Mouse (Mus musculus) CH12.LX (cell line): Measurements from ENCODE around the gene 4930544D05Rik. TPM values are rescaled to one million over a fixed set of nuclear protein-coding genes. Genes with fewer than 3 reads are reported as not detected.

ENCODE experiments used
- DNase-seq: peaks from one replicate; pipeline ENCODE4 v3.0.0-alpha.2; 2013; ENCODE audit errors: extremely low read depth
- H3K27ac ChIP-seq: 2 replicates; pipeline ENCODE4 v1.5.1; 2012; ENCODE audit warnings: low read depth, mild to moderate bottlenecking, control low read depth, moderate library complexity; ENCODE audit not compliant: insufficient read depth
- H3K27me3 ChIP-seq: replicated peaks from 2 replicates; pipeline ENCODE3; 2012; ENCODE audit warnings: inconsistent platforms
- H3K36me3 ChIP-seq, 2 experiments: replicated peaks in 1 of 2; 2 replicates each; pipeline versions ENCODE3 to v1.6.1; 2012; ENCODE audit warnings: inconsistent platforms in 1 of 2, low read length in 1 of 2, mild to moderate bottlenecking in 1 of 2, mixed read lengths in 1 of 2, moderate library complexity in 1 of 2; ENCODE audit not compliant: control insufficient read depth in 1 of 2, insufficient read depth in 1 of 2
- H3K4me1 ChIP-seq, 2 experiments: 2 replicates each; pipeline ENCODE4 v1.6.1; 2012; ENCODE audit warnings: inconsistent platforms in 1 of 2, moderate library complexity in 1 of 2; ENCODE audit not compliant: insufficient read depth in 2 of 2, control insufficient read depth in 1 of 2
- H3K4me2 ChIP-seq: 2 replicates; pipeline ENCODE4 v1.6.1; 2012; ENCODE audit warnings: low read depth, mild to moderate bottlenecking, control low read depth; ENCODE audit not compliant: poor library complexity, insufficient read depth, severe bottlenecking
- H3K4me3 ChIP-seq, 3 experiments: fragments of 150-350 bp in 1 of 3; sonication (generic) in 1 of 3; replicated peaks in 1 of 3; 2 replicates each; pipeline versions ENCODE3 to v1.5.1; 2011 to 2012; ENCODE audit warnings: low read depth in 2 of 3, low read length in 2 of 3, mild to moderate bottlenecking in 2 of 3, moderate library complexity in 2 of 3, control low read depth in 1 of 3, improper control_type of control experiment in 1 of 3, inconsistent platforms in 1 of 3, mixed read lengths in 1 of 3; ENCODE audit not compliant: poor library complexity in 1 of 3
- H3K79me2 ChIP-seq: replicated peaks from 2 replicates; pipeline ENCODE4 v1.6.1; 2012; ENCODE audit warnings: mild to moderate bottlenecking, moderate library complexity; ENCODE audit not compliant: control insufficient read depth, poor library complexity, insufficient read depth, severe bottlenecking; ENCODE audit errors: extremely low read depth
- H3K9ac ChIP-seq: 2 replicates; pipeline ENCODE4 v1.6.1; 2012; ENCODE audit warnings: low read depth, mild to moderate bottlenecking, control low read depth, moderate library complexity; ENCODE audit not compliant: insufficient read depth
- H3K9me3 ChIP-seq: replicated peaks from 2 replicates; pipeline ENCODE3; 2012; ENCODE audit warnings: low read length, inconsistent platforms, mixed read lengths
- BHLHE40 ChIP-seq: IDR thresholded peaks from 2 replicates; pipeline ENCODE4 v1.6.1; 2011; ENCODE audit warnings: mild to moderate bottlenecking, low read depth, low read length, improper control_type of control experiment
- CHD2 ChIP-seq: IDR thresholded peaks from 2 replicates; pipeline ENCODE4 v1.6.1; 2011; ENCODE audit warnings: low read length, improper control_type of control experiment
- E2F4 ChIP-seq: IDR thresholded peaks from 2 replicates; pipeline ENCODE4 v1.6.1; 2011; ENCODE audit warnings: low read depth, low read length, improper control_type of control experiment; ENCODE audit not compliant: insufficient replicate concordance
- ELF1 ChIP-seq: IDR thresholded peaks from 2 replicates; pipeline ENCODE4 v1.6.1; 2014; ENCODE audit warnings: low read depth, mild to moderate bottlenecking, inconsistent platforms, low read length, improper control_type of control experiment
- EP300 ChIP-seq: IDR thresholded peaks from 2 replicates; pipeline ENCODE4 v1.6.1; 2011; ENCODE audit warnings: low read length, improper control_type of control experiment
- ETS1 ChIP-seq: conservative IDR thresholded peaks from 2 replicates; pipeline ENCODE4 v1.6.1; 2012; ENCODE audit warnings: low read depth, mild to moderate bottlenecking, inconsistent platforms, low read length, improper control_type of control experiment, moderate library complexity
- GABPA ChIP-seq: IDR thresholded peaks from 2 replicates; pipeline ENCODE4 v1.6.1; 2012; ENCODE audit warnings: low read depth, low read length, improper control_type of control experiment, inconsistent platforms; ENCODE audit not compliant: insufficient replicate concordance
- HCFC1 ChIP-seq: IDR thresholded peaks from 2 replicates; pipeline ENCODE4 v1.6.1; 2012; ENCODE audit warnings: low read depth, mild to moderate bottlenecking, inconsistent platforms, low read length, improper control_type of control experiment
- IRF4 ChIP-seq: IDR thresholded peaks from 2 replicates; pipeline ENCODE4 v1.6.1; 2014; ENCODE audit warnings: low read depth, mild to moderate bottlenecking, inconsistent platforms, low read length, improper control_type of control experiment
- JUND ChIP-seq: conservative IDR thresholded peaks from 2 replicates; pipeline ENCODE4 v1.6.1; 2011; ENCODE audit warnings: low read depth, low read length, improper control_type of control experiment
- KAT2A ChIP-seq: IDR thresholded peaks from 2 replicates; pipeline ENCODE4 v1.6.1; 2012; ENCODE audit warnings: low read length, improper control_type of control experiment, inconsistent platforms; ENCODE audit not compliant: insufficient replicate concordance
- MAFK ChIP-seq: IDR thresholded peaks from 2 replicates; pipeline ENCODE4 v1.6.1; 2011; ENCODE audit warnings: low read length, improper control_type of control experiment; ENCODE audit not compliant: insufficient replicate concordance
- MAX ChIP-seq: IDR thresholded peaks from 2 replicates; pipeline ENCODE4 v1.6.1; 2011; ENCODE audit warnings: low read length, improper control_type of control experiment
- MAZ ChIP-seq: IDR thresholded peaks from 2 replicates; pipeline ENCODE4 v1.6.1; 2012; ENCODE audit warnings: low read depth, mild to moderate bottlenecking, inconsistent platforms, low read length, improper control_type of control experiment, moderate library complexity
- MEF2A ChIP-seq: IDR thresholded peaks from 2 replicates; pipeline ENCODE4 v1.6.1; 2014; ENCODE audit warnings: low read depth, mild to moderate bottlenecking, inconsistent platforms, low read length, improper control_type of control experiment, borderline replicate concordance
- MYC ChIP-seq: IDR thresholded peaks from 2 replicates; pipeline ENCODE4 v1.6.1; 2011; ENCODE audit warnings: low read depth, mild to moderate bottlenecking, improper control_type of control experiment, low read length
- NELFE ChIP-seq: IDR thresholded peaks from 2 replicates; pipeline ENCODE4 v1.6.1; 2011; ENCODE audit warnings: low read depth, low read length, improper control_type of control experiment
- NRF1 ChIP-seq: IDR thresholded peaks from 2 replicates; pipeline ENCODE4 v1.6.1; 2014; ENCODE audit warnings: low read depth, mild to moderate bottlenecking, inconsistent platforms, low read length, improper control_type of control experiment, moderate library complexity
- PAX5 ChIP-seq: IDR thresholded peaks from 2 replicates; pipeline ENCODE4 v1.6.1; 2012; ENCODE audit warnings: low read length, inconsistent platforms, mixed read lengths
- POLR2AphosphoS2 ChIP-seq: IDR thresholded peaks from 2 replicates; pipeline ENCODE4 v1.6.1; 2011; ENCODE audit warnings: low read depth, low read length, improper control_type of control experiment
- RAD21 ChIP-seq: IDR thresholded peaks from 2 replicates; pipeline ENCODE4 v1.6.1; 2011; ENCODE audit warnings: low read depth, mild to moderate bottlenecking, low read length, improper control_type of control experiment, moderate library complexity
- SIN3A ChIP-seq: IDR thresholded peaks from 2 replicates; pipeline ENCODE4 v1.6.1; 2012; ENCODE audit warnings: low read length, improper control_type of control experiment, inconsistent platforms
- SMC3 ChIP-seq: IDR thresholded peaks from 2 replicates; pipeline ENCODE4 v1.6.1; 2011; ENCODE audit warnings: low read depth, low read length, improper control_type of control experiment
- TBP ChIP-seq: conservative IDR thresholded peaks from 2 replicates; pipeline ENCODE4 v1.6.1; 2011; ENCODE audit warnings: low read depth, low read length, improper control_type of control experiment
- TCF12 ChIP-seq: IDR thresholded peaks from 2 replicates; pipeline ENCODE4 v1.6.1; 2014; ENCODE audit warnings: low read depth, mild to moderate bottlenecking, inconsistent platforms, low read length, improper control_type of control experiment
- UBTF ChIP-seq: IDR thresholded peaks from 2 replicates; pipeline ENCODE4 v1.6.1; 2012; ENCODE audit warnings: low read depth, mild to moderate bottlenecking, inconsistent platforms, low read length, improper control_type of control experiment, moderate library complexity
- USF1 ChIP-seq: IDR thresholded peaks from 2 replicates; pipeline ENCODE4 v1.6.1; 2014; ENCODE audit warnings: low read depth, mild to moderate bottlenecking, inconsistent platforms, low read length, improper control_type of control experiment
- USF2 ChIP-seq: conservative IDR thresholded peaks from 2 replicates; pipeline ENCODE4 v1.6.1; 2011; ENCODE audit warnings: low read depth, low read length, improper control_type of control experiment
- ZC3H11A ChIP-seq: IDR thresholded peaks from 2 replicates; pipeline ENCODE4 v1.6.1; 2012; ENCODE audit warnings: low read depth, mild to moderate bottlenecking, inconsistent platforms, low read length, improper control_type of control experiment
- ZKSCAN1 ChIP-seq: IDR thresholded peaks from 2 replicates; pipeline ENCODE4 v1.6.1; 2012; ENCODE audit warnings: low read depth, inconsistent platforms, low read length, improper control_type of control experiment, borderline replicate concordance
- ZMIZ1 ChIP-seq: IDR thresholded peaks from 2 replicates; pipeline ENCODE4 v1.6.1; 2012; ENCODE audit warnings: low read depth, mild to moderate bottlenecking, inconsistent platforms, low read length, improper control_type of control experiment
- ZNF384 ChIP-seq: IDR thresholded peaks from 2 replicates; pipeline ENCODE4 v1.6.1; 2012; ENCODE audit warnings: low read depth, low read length, improper control_type of control experiment, inconsistent platforms
- dilution Hi-C: fragments of 300-500 bp; cut with MboI; formaldehyde crosslinking; loops from 2 replicates; pipeline ENCODE4 v1.14.3; 2020; ENCODE audit warnings: low sequenced_read_pairs; ENCODE audit not compliant: extremely low pct_unique_long_range_greater_than_20kb, extremely low pct_ligation_motif_present
- in situ Hi-C: fragments of 300-500 bp; cut with MboI; formaldehyde crosslinking; loops from 3 replicates; pipeline ENCODE4 v1.14.3; 2019; ENCODE audit warnings: low sequenced_read_pairs, low pct_ligation_motif_present, low pct_unique_long_range_greater_than_20kb, mixed read lengths
- polyA plus RNA-seq: library from polyadenylated mRNA; unstranded; fragments of >175 nt; gene quantifications from 2 replicates; pipeline ENCODE4 v1.2.1, GENCODE M21; 2012; ENCODE audit warnings: low read depth; ENCODE audit not compliant: insufficient read length
- total RNA-seq, 2 experiments: library from RNA; depleted of rRNA; stranded (reverse); fragments of 300-350 nt in 1 of 2; fragments of >200 nt in 1 of 2; gene quantifications; 2 replicates each; pipeline ENCODE4 v1.2.3; 2012 to 2014

Gene 4930544D05Rik
- total and polyA plus RNA-seq, 3 experiments, result 0.17 TPM; not detected in 2

- TF ChIP-seq ETS1 (peak; percentile 76), RAD21 (no peak), ZMIZ1 (peak; percentile 88), MEF2A (peak; percentile 62), JUND (no peak), ELF1 (peak; percentile 87), BHLHE40 (peak; percentile 96), TBP (peak; percentile 86; the same call in 1 of the 2 replicates)
Observed at GRCm38 (mm10) chr11:70646691-70647650, 31.3 kb downstream of the 4930544D05Rik start, which contains the start of the genes Rnf167 and Slc25a11 (continued).

DNA sequence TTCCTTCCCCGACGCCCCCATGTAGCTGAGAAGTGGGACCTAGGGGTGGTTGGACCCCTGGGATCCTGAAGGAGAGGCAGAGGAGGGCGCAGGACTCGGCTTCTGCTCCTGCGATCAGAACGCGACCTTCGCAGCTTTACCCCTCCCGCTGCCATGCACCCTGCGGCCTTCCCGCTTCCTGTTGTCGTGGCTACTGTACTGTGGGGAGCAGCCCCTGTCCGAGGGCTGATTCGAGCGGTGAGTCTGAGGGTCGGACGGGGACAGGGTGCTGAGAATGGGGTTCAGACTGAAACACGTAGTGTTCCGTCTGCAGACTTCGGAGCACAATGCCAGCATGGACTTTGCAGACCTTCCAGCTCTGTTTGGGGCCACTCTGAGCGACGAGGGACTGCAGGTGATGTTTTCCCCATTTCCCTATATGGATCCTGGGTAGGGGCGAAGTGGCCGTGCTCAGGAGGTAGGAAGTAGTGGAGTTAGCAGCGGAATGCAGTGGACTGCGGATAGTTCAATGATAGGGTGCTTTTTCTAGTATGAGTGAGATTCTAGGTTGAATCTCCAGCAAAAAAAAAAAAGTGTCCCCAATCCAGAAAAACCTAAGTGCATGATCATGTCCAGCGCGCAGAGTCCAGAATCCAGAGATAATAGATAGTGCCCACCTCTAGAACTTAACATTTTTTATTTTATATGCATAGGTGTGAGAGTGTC, 32.2 kb downstream of the 4930544D05Rik start:
- in situ Hi-C loops, result no loop called here
- no peak for DNase-seq
- peaks cover 47 to 74% of the 10 kb centered on the region in 2 experiments for H3K36me3 ChIP-seq
- peak overlapping the region; percentile 94 for H3K9ac ChIP-seq
- no peaks in the 10 kb centered on the region for H3K27me3 ChIP-seq
- H3K79me2 ChIP-seq, result peaks cover 61% of the 10 kb centered on the region
- peak overlapping the region; percentile 66 to 89 (median 67) for H3K4me3 ChIP-seq
- no peaks in the 10 kb centered on the region for H3K9me3 ChIP-seq
- H3K4me2 ChIP-seq, result peak overlapping the region; percentile 95
- dilution Hi-C loops, result no loop called here
- peaks cover 25 to 56% of the 10 kb centered on the region in 2 experiments for H3K4me1 ChIP-seq
- peak overlapping the region; percentile 74 for H3K27ac ChIP-seq
- TF ChIP-seq RAD21 (no peak), NRF1 (peak; percentile 24; the same call in 1 of the 2 replicates), IRF4 (0 out of 2 replicates have a peak, but pooled peaks have one; percentile 24), ZC3H11A (no peak), NELFE (0 out of 2 replicates have a peak, but pooled peaks have one; percentile 10), USF1 (no peak), EP300 (no peak), MEF2A (no peak), ZNF384 (peak; percentile 9; the same call in 1 of the 2 replicates), ZKSCAN1 (no peak), USF2 (no peak), TBP (no peak), GABPA (no peak), SIN3A (no peak; the same call in 1 of the 2 replicates), HCFC1 (no peak), MAZ (no peak; the same call in 1 of the 2 replicates), UBTF (no peak), MAX (no peak), POLR2AphosphoS2 (peak; percentile 56; the same call in 1 of the 2 replicates), PAX5 (no peak), KAT2A (no peak), ELF1 (no peak), CHD2 (no peak), MYC (no peak), SMC3 (0 out of 2 replicates have a peak, but pooled peaks have one; percentile 7), TCF12 (no peak), E2F4 (no peak), BHLHE40 (no peak), MAFK (no peak)
